Mouse (Mus musculus): ENCODE measurements around the gene Invs. TPM values are rescaled to one million over a fixed set of nuclear protein-coding genes. Genes with fewer than 3 reads are reported as not detected.

The Invs gene
- 0.82 and 1.0 TPM in 2 replicates for polyA plus RNA-seq (2012; rRNA removed)
- 0.87 and 1.1 TPM in 2 replicates for polyA plus RNA-seq (2014; fragmentation: Nextera tagmentation; extraction: Ambion mirVana)

DNA sequence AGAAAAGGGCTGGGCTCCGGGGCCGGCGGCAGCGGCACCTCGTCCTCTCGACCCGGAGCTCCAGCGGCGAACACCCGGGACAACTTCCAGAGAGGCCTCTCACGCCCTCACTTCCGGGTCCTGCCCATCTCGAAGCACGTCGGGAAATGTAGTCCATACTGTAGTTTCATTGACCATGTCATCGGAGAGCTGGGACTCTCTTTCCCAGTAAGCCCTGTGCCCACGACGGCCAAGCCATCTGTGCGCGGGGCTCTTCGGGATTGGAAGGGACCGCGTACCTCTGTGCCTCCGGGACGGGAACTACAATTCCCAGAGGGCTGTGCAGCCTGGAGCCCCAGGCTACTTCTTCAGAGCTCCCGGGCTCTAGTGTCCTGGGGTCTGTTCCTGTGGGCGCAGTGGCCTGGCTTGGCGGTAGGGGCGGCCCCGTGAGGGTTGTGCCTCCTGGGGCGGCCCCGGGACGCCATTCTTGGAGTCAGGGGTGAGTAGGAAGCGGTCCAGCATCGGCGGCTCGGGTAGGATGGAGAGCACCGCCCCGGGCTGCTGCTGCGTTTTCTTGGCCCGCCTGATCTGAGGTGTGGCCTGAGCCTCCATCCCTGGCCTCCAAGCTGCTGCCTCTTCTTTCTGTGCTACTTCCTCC lies at the start of gene Invs, which contains the start of gene Erp44:
Gene Invs, plus strand, starts transcription at position 263 of the 637 bp plus-strand sequence.
Gene Erp44, minus strand, starts transcription at position 61 of the 637 bp plus-strand sequence.
- TF ChIP-seq CTCF (IDR thresholded peaks at IDR 0.05; ENCODE audit: low read depth) (no peak), EP300 (IDR thresholded peaks at IDR 0.05; ENCODE audit: low read depth) (no peak)
- no peaks in the 10 kb centered on the region for H3K27me3 ChIP-seq (ENCODE audit: control insufficient read depth, insufficient read depth, low read length)
- ATAC-seq (ENCODE audit: insufficient read depth), result peak; percentile 99

DNA sequence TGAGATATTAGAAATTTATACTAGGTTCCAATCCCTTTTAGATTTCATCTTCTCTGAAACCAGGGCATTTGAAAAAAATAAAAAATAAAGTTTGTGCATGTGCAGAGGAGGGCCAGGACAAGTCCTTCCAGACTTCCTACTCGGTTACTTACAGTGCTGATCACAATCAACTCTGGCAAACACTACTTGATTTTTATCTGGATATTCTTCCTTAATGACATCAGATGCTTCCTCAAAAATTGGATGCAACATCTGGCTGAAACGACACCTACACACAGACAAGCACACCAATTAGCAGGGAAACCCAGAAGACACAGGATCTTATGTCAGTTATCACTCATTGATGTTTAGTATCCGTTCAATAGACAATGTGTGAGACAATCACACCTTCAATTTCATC lies 42.8 kb upstream of the Invs start:
- no peak for TF ChIP-seq CTCF (IDR thresholded peaks at IDR 0.05; ENCODE audit: low read depth)
- DNase-seq (ENCODE audit: low read depth in 3 of 3, low spot score in 3 of 3) (no peak), ATAC-seq (ENCODE audit: insufficient read depth) (no peak)
- H3K4me1 ChIP-seq (replicated peaks; ENCODE audit: control insufficient read depth in 2 of 2, insufficient read depth in 2 of 2, low read length in 1 of 2), result no peaks in the 10 kb centered on the region
- no peaks in the 10 kb centered on the region for H3K9me3 ChIP-seq (ENCODE audit: control insufficient read depth, low read length)
- no peaks in the 10 kb centered on the region for H3K27me3 ChIP-seq (ENCODE audit: control insufficient read depth, insufficient read depth, low read length)
- H3K4me2 ChIP-seq (ENCODE audit: low read depth), result no peak overlapping the region
- no peak overlapping the region for H3K27ac ChIP-seq
- peaks cover 2% of the 10 kb centered on the region; the same call in 1 of the 2 replicates for H3K36me3 ChIP-seq (replicated peaks; ENCODE audit: control insufficient read depth, insufficient read depth, low read depth)
- no peak overlapping the region for H3K4me3 ChIP-seq (ENCODE audit: insufficient read depth in 1 of 2, low read depth in 2 of 2, low read length in 2 of 2)
- WGBS (ENCODE audit: insufficient replicate concordance), result 70% methylated on average over 3 of the region's 3 CpGs
- H3K9ac ChIP-seq (replicated peaks), result no peak overlapping the region

More for the DNA sequence above, at the start of gene Invs, which contains the start of gene Erp44:
- Histone ChIP-seq H3K9ac (replicated peaks) (peak within 1 kb of the TSS; percentile 98), H3K4me2 (ENCODE audit: low read depth) (peak within 1 kb of the TSS; percentile 75), H3K4me3 (ENCODE audit: insufficient read depth in 1 of 2, low read depth in 2 of 2, low read length in 2 of 2) (peak within 1 kb of the TSS; percentile 82 to 94), H3K9me3 (ENCODE audit: control insufficient read depth, low read length) (no peaks in the 10 kb centered on the region), H3K4me1 (replicated peaks; ENCODE audit: control insufficient read depth in 2 of 2, insufficient read depth in 2 of 2, low read length in 1 of 2) (peaks cover 3 to 7% of the 10 kb centered on the region in 2 experiments; a peak in 3 of 4 replicates), H3K36me3 (replicated peaks; ENCODE audit: control insufficient read depth, insufficient read depth, low read depth) (no peaks in the 10 kb centered on the region), H3K27ac (peak within 1 kb of the TSS; percentile 62)
- DNase-seq (ENCODE audit: low read depth in 3 of 3, low spot score in 3 of 3), result peak; percentile 92 to 97 (median 94)
- WGBS (ENCODE audit: insufficient replicate concordance), result under 1% methylated on average over 41 of the region's 41 CpGs

DNA sequence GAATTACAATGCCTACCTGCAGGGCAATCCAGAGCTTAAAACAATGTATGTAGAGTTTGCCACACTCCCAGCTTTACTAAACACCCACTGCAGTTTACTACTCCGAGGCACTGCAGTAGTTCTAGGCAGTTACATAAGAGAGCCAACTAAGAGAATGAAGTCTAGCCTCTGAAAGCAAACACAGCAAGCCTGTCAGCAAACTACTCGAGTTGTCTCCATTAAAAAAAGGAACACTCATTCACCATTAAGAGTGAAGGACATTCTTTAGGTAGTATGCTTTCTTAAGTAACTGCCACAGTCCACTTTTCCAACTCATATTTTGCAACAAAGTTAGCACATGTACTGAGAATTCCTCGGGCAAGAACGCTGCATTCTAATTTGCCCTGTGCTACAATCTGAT lies 40.5 kb upstream of the Invs start:
- DNase-seq (ENCODE audit: low read depth in 3 of 3, low spot score in 3 of 3) (no peak), ATAC-seq (ENCODE audit: insufficient read depth) (no peak)
- 73% methylated on average over 4 of the region's 4 CpGs for WGBS (ENCODE audit: insufficient replicate concordance)
- Histone ChIP-seq H3K4me1 (replicated peaks; ENCODE audit: control insufficient read depth in 2 of 2, insufficient read depth in 2 of 2, low read length in 1 of 2) (no peaks in the 10 kb centered on the region), H3K4me2 (ENCODE audit: low read depth) (no peak overlapping the region), H3K36me3 (replicated peaks; ENCODE audit: control insufficient read depth, insufficient read depth, low read depth) (peaks cover 2% of the 10 kb centered on the region; the same call in 1 of the 2 replicates), H3K4me3 (ENCODE audit: insufficient read depth in 1 of 2, low read depth in 2 of 2, low read length in 2 of 2) (no peak overlapping the region), H3K9me3 (ENCODE audit: control insufficient read depth, low read length) (no peaks in the 10 kb centered on the region), H3K27me3 (ENCODE audit: control insufficient read depth, insufficient read depth, low read length) (no peaks in the 10 kb centered on the region), H3K27ac (no peak overlapping the region), H3K9ac (replicated peaks) (no peak overlapping the region)
- no peak for TF ChIP-seq CTCF (IDR thresholded peaks at IDR 0.05; ENCODE audit: low read depth)
- TF ChIP-seq EP300 (IDR thresholded peaks at IDR 0.05; ENCODE audit: low read depth), result no peak

DNA sequence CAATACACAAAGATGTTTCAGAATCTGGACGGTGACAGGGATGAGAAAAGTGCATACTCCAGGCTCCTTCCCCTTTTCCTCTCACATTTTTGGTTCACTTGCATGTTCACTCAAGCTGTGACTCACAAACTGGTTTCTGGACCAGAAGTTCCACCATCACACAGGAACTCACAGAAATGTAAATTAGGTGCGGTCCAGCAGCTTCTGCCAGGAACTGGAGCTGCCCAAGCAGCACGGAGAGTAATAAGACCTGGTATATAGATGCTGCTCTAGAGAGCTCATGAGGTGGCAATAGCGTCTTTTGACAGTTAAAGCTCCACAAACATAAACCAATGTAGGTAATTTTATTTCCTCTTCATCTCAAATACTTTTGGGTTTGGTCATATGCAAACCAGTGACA lies 37.1 kb upstream of the Invs start:
- Histone ChIP-seq H3K9me3 (ENCODE audit: control insufficient read depth, low read length) (no peaks in the 10 kb centered on the region), H3K4me2 (ENCODE audit: low read depth) (no peak overlapping the region), H3K36me3 (replicated peaks; ENCODE audit: control insufficient read depth, insufficient read depth, low read depth) (no peaks in the 10 kb centered on the region), H3K9ac (replicated peaks) (no peak overlapping the region), H3K4me3 (ENCODE audit: insufficient read depth in 1 of 2, low read depth in 2 of 2, low read length in 2 of 2) (no peak overlapping the region), H3K4me1 (replicated peaks; ENCODE audit: control insufficient read depth in 2 of 2, insufficient read depth in 2 of 2, low read length in 1 of 2) (0 out of 4 replicates have a peak, but pooled peaks cover 0 to 2% of the 10 kb centered on the region in 2 experiments), H3K27ac (no peak overlapping the region), H3K27me3 (ENCODE audit: control insufficient read depth, insufficient read depth, low read length) (no peaks in the 10 kb centered on the region)
- ATAC-seq (ENCODE audit: insufficient read depth), result no peak
- no peak for DNase-seq (ENCODE audit: low read depth in 3 of 3, low spot score in 3 of 3)
- TF ChIP-seq EP300 (IDR thresholded peaks at IDR 0.05; ENCODE audit: low read depth) (no peak), CTCF (IDR thresholded peaks at IDR 0.05; ENCODE audit: low read depth) (no peak)
- 86% methylated on average over 4 of the region's 4 CpGs for WGBS (ENCODE audit: insufficient replicate concordance)

DNA sequence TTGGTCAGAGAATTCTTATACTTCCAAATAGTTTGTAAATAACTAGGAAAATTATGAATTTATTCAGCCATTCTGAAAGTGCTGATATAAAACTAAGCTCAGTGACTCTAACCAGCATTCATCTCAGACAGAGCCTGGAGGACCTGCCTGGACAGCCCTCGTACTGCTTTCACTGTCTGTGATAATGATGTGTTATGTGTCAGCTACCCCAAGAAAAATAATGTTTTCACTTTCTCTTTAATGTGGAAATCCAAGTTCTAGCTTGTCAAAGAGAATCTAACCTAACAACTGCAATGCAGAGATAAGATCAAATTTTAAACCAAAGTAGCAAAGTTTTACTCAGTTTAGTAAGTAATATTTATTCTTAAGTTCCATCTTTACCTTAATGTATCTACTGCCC lies 35.8 kb upstream of the Invs start:
- Histone ChIP-seq H3K27me3 (ENCODE audit: control insufficient read depth, insufficient read depth, low read length) (no peaks in the 10 kb centered on the region), H3K36me3 (replicated peaks; ENCODE audit: control insufficient read depth, insufficient read depth, low read depth) (no peaks in the 10 kb centered on the region), H3K4me3 (ENCODE audit: insufficient read depth in 1 of 2, low read depth in 2 of 2, low read length in 2 of 2) (no peak overlapping the region), H3K27ac (no peak overlapping the region), H3K4me2 (ENCODE audit: low read depth) (no peak overlapping the region), H3K9me3 (ENCODE audit: control insufficient read depth, low read length) (no peaks in the 10 kb centered on the region), H3K4me1 (replicated peaks; ENCODE audit: control insufficient read depth in 2 of 2, insufficient read depth in 2 of 2, low read length in 1 of 2) (0 out of 4 replicates have a peak, but pooled peaks cover 0 to 2% of the 10 kb centered on the region in 2 experiments), H3K9ac (replicated peaks) (no peak overlapping the region)
- DNase-seq (ENCODE audit: low read depth in 3 of 3, low spot score in 3 of 3), result no peak
- ATAC-seq (ENCODE audit: insufficient read depth), result no peak
- TF ChIP-seq CTCF (IDR thresholded peaks at IDR 0.05; ENCODE audit: low read depth) (no peak), EP300 (IDR thresholded peaks at IDR 0.05; ENCODE audit: low read depth) (no peak)
- WGBS (ENCODE audit: insufficient replicate concordance), result 73% methylated on average over 1 of the region's 1 CpGs
